Mouse (Mus musculus) cerebellum, postnatal 25 days (tissue): ENCODE data around the gene Vmn1r49.
"Not testable (repeated sequence)": the region's sequence is repeated elsewhere in the genome, so short reads cannot be mapped to it uniquely, and the experiment has no call there.

Experiments used
- DNase-seq, 2 experiments: peaks; one replicate each; pipeline ENCODE4 v3.0.0; 2021; ENCODE audit warnings: mixed read lengths in 2 of 2

Vmn1r49 gene

GRCm38 (mm10) chr6:90078406-90078805 is at the start of gene Vmn1r49:
Gene Vmn1r49 (minus strand): TSS chr6:90078506.
- DNase-seq: no peak

- not testable (repeated sequence) for DNase-seq
Observed at GRCm38 (mm10) chr6:90122296-90122695, 44.0 kb upstream of the Vmn1r49 start, which contains the start of gene Vmn1r51. Gene Vmn1r51 (plus strand): TSS chr6:90122596.

DNA sequence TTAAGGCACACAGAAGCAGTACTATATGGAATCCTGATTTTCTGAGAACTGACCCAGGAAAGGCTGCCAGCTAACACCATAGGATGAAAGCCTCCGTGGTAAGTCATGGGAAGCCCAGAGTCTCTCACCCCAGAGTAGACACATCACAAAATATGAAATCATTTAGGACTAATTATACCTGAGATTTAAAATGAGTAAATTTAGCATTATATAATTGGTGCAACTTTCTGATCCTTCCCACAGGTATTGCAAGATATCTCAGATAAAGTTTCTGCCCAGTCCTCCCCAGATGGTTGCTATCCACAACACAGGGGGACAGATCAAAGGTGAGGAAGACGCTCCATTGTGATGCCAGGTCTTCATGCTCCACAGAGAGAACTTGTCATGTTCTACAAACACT is 22.8 kb upstream of the Vmn1r49 start, which contains the start of gene Vmn1r50:
Vmn1r50 (plus strand) TSS at position 301 of the 400 bp plus-strand sequence.
- no peak for DNase-seq

- DNase-seq: no peak
Observed at GRCm38 (mm10) chr6:90100566-90100965, 22.3 kb upstream of the Vmn1r49 start.

- DNase-seq: not testable (repeated sequence)
Observed at GRCm38 (mm10) chr6:90036741-90037140, 41.6 kb downstream of the Vmn1r49 start, which contains the start of gene Vmn1r48. Gene Vmn1r48 (minus strand): TSS chr6:90036841.
